Mouse (Mus musculus) CD8-positive naive resting alpha-beta T cell, adult 2 months (primary cell): ENCODE data around the gene Glb1.
A peak's percentile ranks its signal among the peaks of the same experiment; 100 is the strongest.

ENCODE experiments used
- DNase-seq, 2 experiments: peaks; one replicate each; pipeline ENCODE4 v3.0.0; 2022; ENCODE audit warnings: low read depth in 2 of 2, low spot score in 2 of 2

The Glb1 gene

GRCm38 (mm10) chr9:114440548-114440947 lies 39.7 kb downstream of the Glb1 start:
- DNase-seq: peak; percentile 44 to 58

- DNase-seq: no peak
Observed at GRCm38 (mm10) chr9:114442225-114442624, 41.3 kb downstream of the Glb1 start.

GRCm38 (mm10) chr9:114442893-114443292 lies 42.0 kb downstream of the Glb1 start:
- no peak for DNase-seq

GRCm38 (mm10) chr9:114443351-114443750 lies 42.5 kb downstream of the Glb1 start:
- peak; percentile 63 to 67 for DNase-seq

GRCm38 (mm10) chr9:114446887-114447286 lies 46.0 kb downstream of the Glb1 start:
- DNase-seq: no peak

GRCm38 (mm10) chr9:114448700-114449099 lies 47.8 kb downstream of the Glb1 start:
- DNase-seq: no peak

GRCm38 (mm10) chr9:114449120-114449754 lies 48.4 kb downstream of the Glb1 start:
- no peak for DNase-seq

- DNase-seq: no peak
Observed at GRCm38 (mm10) chr9:114451615-114452014, 50.7 kb downstream of the Glb1 start.

- no peak for DNase-seq
Observed at GRCm38 (mm10) chr9:114452418-114452817, 51.5 kb downstream of the Glb1 start.

GRCm38 (mm10) chr9:114455420-114455819 lies 54.5 kb downstream of the Glb1 start:
- DNase-seq: no peak

- DNase-seq: no peak
Observed at GRCm38 (mm10) chr9:114458436-114458835, 57.6 kb downstream of the Glb1 start.

- no peak for DNase-seq
Observed at GRCm38 (mm10) chr9:114462569-114462968, 61.7 kb downstream of the Glb1 start.

- DNase-seq: no peak
Observed at GRCm38 (mm10) chr9:114465442-114465841, 64.6 kb downstream of the Glb1 start.

- no peak for DNase-seq
Observed at GRCm38 (mm10) chr9:114466871-114467270, 66.0 kb downstream of the Glb1 start.

- no peak for DNase-seq
Observed at GRCm38 (mm10) chr9:114468217-114468616, 67.3 kb downstream of the Glb1 start.

- DNase-seq: no peak
Observed at GRCm38 (mm10) chr9:114468701-114469100, 67.8 kb downstream of the Glb1 start.

- no peak for DNase-seq
Observed at GRCm38 (mm10) chr9:114471892-114472291, 71.0 kb downstream of the Glb1 start.

GRCm38 (mm10) chr9:114477019-114477418 lies 76.1 kb downstream of the Glb1 start:
- DNase-seq: no peak

- DNase-seq: no peak
Observed at GRCm38 (mm10) chr9:114480940-114481339, 80.1 kb downstream of the Glb1 start.

- DNase-seq: no peak
Observed at GRCm38 (mm10) chr9:114484771-114485170, 83.9 kb downstream of the Glb1 start.

GRCm38 (mm10) chr9:114486808-114487207 lies 85.9 kb downstream of the Glb1 start:
- no peak for DNase-seq

GRCm38 (mm10) chr9:114487481-114488258 lies 86.8 kb downstream of the Glb1 start:
- DNase-seq: no peak

GRCm38 (mm10) chr9:114496469-114496868 lies 95.6 kb downstream of the Glb1 start:
- DNase-seq: peak; percentile 9 to 26
